Mouse (Mus musculus) splenic B cell, adult 2 months (primary cell): Measurements from ENCODE around the gene Tmem30a.
A peak's percentile ranks its signal among the peaks of the same experiment; 100 is the strongest.

Experiments used
- DNase-seq: peaks from one replicate; pipeline ENCODE4 v3.0.0-alpha.2; 2011; ENCODE audit warnings: low read depth, low spot score
- H3K27me3 ChIP-seq: 2 replicates; pipeline ENCODE4 v1.6.1; 2012; ENCODE audit warnings: mild to moderate bottlenecking, low read length, moderate library complexity, mixed read lengths; ENCODE audit not compliant: control insufficient read depth, poor library complexity, insufficient read depth, severe bottlenecking
- H3K36me3 ChIP-seq: 2 replicates; pipeline ENCODE4 v1.6.1; 2012; ENCODE audit warnings: mild to moderate bottlenecking, low read length, moderate library complexity, mixed read lengths; ENCODE audit not compliant: control insufficient read depth, poor library complexity, insufficient read depth, severe bottlenecking

The Tmem30a gene

DNA sequence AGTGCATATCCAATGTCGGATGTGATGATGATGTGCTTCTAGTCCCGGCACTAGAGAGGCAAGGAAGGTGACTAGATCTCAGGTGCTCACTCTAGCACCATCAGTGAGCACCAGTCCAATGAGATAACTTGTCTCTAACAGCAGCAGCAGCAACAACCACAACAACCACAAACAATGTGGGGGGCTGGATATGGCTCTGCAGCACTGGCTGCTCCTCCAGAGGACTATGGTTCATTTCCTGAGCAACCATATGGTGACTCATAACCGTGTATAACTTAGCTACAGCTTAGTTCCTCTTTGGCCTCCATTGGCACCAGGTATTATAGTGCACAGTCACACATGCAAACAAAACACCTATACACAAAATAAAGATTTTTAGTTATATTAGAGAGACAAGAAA is 17.2 kb upstream of the Tmem30a start:
- DNase-seq, result peak; percentile 18
- H3K36me3 ChIP-seq, result no peaks in the 10 kb centered on the region
- no peaks in the 10 kb centered on the region for H3K27me3 ChIP-seq

GRCm38 (mm10) chr9:79809411-79809810 is 16.1 kb upstream of the Tmem30a start:
- Histone ChIP-seq H3K27me3 (no peaks in the 10 kb centered on the region), H3K36me3 (no peaks in the 10 kb centered on the region)
- no peak for DNase-seq

DNA sequence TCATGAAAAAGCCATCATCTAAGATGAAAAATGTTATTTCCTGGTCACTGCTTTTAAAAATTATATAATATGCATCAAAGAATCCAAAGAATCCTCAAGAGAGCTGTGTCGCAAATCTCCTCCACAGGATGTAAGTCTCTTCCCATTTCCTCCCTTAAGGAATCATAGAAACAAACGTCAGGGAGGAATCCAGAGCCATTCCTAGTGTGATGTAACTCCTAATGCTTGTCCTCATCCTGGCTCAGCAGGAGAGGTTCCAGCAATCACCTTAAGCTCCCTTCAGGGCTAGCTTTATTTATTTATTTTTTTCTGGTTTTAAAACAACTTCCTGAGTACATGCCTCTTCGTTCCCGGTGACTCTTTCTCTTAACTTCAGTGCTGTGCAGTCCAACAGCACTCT is 13.9 kb upstream of the Tmem30a start:
- H3K27me3 ChIP-seq, result no peaks in the 10 kb centered on the region

DNA sequence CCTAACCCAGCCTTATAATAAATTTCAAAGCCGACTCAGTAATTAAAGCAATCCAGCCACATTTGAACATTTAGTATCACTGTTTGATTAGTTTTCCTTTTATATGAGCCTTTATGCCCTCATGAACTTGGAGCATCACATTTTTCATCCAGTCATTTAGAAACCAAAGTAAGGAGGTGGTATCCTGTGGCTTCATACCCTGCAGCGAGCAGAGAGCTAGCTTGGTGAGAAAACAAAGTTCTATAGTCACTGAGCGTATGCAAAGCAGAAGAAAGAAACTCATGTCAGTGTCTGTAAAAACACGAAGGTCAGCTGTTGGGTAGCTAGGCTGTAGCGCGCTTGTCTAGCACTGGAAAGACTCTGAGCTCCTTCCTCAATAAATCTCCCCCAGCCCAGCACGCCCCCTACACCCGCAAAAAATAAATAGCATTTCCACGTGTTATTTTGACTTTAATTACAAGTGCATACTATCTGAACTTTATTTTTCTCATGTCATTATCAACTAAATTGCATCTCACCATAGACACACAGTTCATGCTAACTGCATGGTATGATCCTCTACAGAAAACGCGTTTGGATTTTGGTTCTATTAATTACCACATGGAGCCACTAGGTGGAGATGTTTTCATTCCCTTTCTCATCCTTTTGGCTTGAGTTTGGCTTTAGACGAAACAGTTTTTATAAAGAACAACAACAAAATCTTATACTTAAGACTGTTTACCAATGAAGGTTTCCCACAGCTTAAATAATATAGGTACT is 13.2 kb upstream of the Tmem30a start:
- peak; percentile 67 for DNase-seq
- Histone ChIP-seq H3K27me3 (no peaks in the 10 kb centered on the region), H3K36me3 (no peaks in the 10 kb centered on the region)

More for the DNA sequence above, 13.9 kb upstream of the Tmem30a start:
- H3K36me3 ChIP-seq, result no peaks in the 10 kb centered on the region
- DNase-seq, result no peak

DNA sequence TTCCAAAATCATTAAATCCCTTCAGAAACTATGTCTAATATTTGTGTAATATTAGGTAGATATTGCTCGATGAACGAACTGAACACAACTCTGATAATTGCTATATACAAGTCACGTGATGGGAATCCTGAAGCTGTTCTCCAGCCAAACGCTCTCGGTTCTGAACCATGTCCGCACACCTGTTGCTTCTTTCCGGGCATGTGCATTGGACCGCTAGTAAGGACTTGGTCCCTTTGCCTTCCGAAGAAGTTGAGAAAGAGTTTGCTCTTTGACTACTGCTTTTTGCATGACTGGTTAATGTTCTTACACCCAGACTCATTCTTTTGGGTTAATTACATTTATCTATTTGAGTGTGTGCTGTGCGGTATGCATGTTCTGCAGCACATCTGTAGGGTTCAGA is 12.1 kb upstream of the Tmem30a start:
- Histone ChIP-seq H3K36me3 (no peaks in the 10 kb centered on the region), H3K27me3 (no peaks in the 10 kb centered on the region)
- no peak for DNase-seq

DNA sequence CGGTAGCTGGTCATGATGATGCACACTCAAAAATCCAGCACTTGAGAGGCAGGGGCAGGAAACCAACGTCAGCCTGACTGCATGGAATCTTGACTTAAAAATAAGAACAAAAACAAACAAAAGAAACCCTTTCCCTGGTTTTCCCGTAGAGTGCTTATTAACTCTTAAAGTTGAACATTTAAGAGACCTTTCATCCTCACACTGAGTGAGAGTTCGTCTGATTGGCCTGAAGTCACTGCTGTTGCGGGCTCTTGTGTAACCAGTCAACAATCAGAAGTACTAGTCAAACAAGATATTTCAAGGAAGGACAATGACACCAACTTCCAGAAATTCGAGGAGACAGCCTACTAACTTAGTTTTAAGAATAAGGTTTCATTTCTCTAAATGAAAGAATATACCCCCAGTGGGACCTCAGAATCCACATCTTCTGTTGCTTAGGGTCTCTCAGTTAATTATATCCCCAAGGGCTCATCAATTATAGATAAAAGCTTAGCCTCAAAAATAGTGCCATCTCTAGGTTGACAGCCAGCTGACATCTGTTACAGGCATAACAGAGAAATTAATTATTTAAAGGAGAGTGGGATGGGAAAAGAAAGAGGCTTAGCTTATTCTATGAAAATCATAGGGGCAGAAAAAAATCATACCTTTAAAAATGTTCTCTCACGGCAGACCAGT is 3.3 kb upstream of the Tmem30a start:
- H3K27me3 ChIP-seq, result no peaks in the 10 kb centered on the region
- H3K36me3 ChIP-seq, result no peaks in the 10 kb centered on the region
- no peak for DNase-seq

DNA sequence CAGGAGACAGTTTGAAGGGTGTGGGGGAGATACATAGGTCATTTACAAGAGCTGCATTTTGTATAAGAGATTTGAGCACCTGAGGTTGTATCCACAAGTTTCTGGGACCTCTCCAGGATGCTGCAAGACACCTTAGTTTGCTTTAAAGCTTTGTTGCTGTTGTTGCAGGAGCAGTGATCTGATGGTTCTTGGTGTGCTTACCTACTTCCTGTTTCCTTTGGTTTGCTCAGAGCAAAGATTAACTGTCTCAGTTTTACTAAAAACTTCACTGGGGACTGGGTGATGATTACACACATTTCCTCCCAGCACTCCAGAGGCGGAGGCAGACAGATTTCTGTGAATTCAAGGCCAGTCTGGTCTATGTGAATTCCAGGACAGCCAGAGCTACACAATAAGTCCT is 1.8 kb upstream of the Tmem30a start:
- H3K36me3 ChIP-seq, result no peaks in the 10 kb centered on the region
- H3K27me3 ChIP-seq, result no peaks in the 10 kb centered on the region
- peak; percentile 26 for DNase-seq

- H3K27me3 ChIP-seq, result no peaks in the 10 kb centered on the region
- DNase-seq, result no peak
Measured at GRCm38 (mm10) chr9:79785794-79786085, 7.6 kb downstream of the Tmem30a start.

DNA sequence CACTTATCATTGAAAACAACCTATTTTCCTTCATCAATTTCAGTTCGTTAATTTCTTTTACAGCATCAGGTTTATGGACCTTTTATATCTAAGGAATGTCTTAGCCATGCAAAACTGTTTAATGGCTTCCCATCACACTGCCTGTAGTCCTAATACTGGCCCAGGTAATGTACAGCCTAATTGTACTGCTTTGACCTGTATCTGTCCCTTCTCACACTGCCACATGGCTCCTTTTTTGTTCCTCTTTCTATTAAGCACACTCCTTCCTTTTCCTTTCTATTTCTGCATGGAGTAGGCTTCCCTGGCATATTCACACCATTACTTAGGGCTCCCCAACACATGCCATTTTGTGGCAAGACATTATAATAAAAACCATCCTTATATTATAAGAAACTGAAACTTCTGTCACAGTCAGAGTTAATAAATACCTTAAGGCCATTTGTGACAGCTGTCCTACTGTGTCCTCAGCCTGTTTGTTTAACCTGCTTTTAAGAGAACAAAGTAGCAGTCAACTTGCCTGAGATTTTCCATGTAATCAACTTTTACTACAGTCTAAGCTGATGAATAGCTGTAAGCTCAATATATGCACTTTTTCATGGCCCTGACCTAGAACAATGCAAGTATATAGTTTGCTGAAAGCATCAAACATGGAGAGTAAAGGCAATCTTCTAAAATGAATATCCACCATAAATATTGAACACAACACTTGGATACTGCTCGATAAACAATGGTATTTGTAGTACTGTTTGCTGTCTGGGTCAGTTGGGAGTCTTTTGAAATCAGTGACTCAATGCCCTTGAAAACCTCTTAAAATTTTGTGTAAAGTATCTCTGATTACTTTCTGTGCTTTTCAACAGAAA is 8.1 kb downstream of the Tmem30a start:
- Histone ChIP-seq H3K27me3 (no peaks in the 10 kb centered on the region), H3K36me3 (no peaks in the 10 kb centered on the region)
- DNase-seq, result no peak

More at GRCm38 (mm10) chr9:79785794-79786085, 7.6 kb downstream of the Tmem30a start:
- no peaks in the 10 kb centered on the region for H3K36me3 ChIP-seq

- H3K36me3 ChIP-seq, result no peaks in the 10 kb centered on the region
- no peaks in the 10 kb centered on the region for H3K27me3 ChIP-seq
- no peak for DNase-seq
Measured at GRCm38 (mm10) chr9:79784439-79784838, 8.9 kb downstream of the Tmem30a start.

DNA sequence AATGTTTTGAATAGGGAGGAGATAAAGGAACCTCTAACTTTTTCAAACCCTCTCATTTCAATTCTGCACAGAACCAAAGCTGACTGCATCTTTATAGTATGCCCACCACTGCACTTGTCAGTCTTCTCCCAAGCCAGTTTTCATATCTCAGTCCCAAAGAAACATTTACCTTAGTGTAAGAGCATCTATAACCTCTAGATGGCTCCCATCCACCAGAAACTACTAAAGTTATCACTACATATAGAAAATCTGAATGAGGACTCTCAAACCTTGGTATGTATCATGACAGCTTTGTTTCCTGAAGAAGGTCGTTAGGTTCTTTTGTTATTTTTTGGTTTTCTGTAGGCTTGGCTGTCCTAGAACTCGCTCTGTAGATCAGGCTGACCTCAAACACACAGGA is 14.0 kb downstream of the Tmem30a start:
- Histone ChIP-seq H3K27me3 (no peaks in the 10 kb centered on the region), H3K36me3 (no peaks in the 10 kb centered on the region)
- DNase-seq, result peak; percentile 58

DNA sequence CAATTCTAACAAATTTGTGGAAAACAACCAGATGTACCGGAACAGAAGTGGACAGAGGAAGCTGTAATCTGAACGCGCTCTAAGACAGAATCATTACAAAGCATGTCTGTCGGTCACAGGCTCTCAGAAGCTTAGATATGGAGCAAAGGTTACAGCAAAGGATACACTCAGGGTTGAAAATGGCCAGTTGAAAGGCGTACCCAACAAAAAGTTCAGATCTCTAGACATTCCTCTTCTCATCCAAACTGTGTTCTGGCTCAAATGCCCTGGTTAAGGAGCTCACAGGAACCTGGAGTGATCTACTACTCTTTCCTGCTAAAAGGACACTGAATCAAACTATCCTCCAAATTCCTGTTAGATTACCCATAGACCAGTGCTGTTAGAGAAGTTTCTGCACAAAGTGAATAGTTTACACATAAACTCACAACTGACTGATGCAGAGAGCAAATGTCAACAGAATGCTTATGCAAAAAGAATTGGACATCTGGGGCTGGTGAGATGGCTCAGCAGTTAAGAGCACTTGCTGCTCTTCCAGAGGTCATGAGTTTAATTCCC is 26.2 kb downstream of the Tmem30a start:
- DNase-seq, result no peak
- Histone ChIP-seq H3K27me3 (no peaks in the 10 kb centered on the region), H3K36me3 (no peaks in the 10 kb centered on the region)

DNA sequence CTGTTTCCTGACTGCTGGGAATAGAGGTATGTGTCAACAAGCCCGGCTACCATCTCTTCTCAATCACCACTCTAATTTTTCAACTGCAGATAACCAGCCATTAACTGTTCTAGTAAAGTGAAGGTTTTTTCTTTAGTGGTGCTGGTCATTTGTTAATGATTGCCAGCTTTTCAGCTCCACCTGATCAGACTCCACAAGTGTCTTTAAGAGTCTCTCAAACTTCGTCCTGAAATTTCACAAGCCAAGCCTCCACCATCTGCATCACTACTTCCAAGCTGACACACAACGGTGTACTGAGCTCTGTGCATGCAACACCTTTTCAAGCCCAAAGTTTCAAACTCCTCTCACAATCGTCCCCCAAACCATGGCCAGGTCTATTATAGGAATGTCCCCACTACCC is 28.0 kb downstream of the Tmem30a start:
- H3K27me3 ChIP-seq, result no peaks in the 10 kb centered on the region
- H3K36me3 ChIP-seq, result no peaks in the 10 kb centered on the region
- no peak for DNase-seq

GRCm38 (mm10) chr9:79762519-79762918 is 30.8 kb downstream of the Tmem30a start:
- Histone ChIP-seq H3K27me3 (no peaks in the 10 kb centered on the region), H3K36me3 (no peaks in the 10 kb centered on the region)
- no peak for DNase-seq

DNA sequence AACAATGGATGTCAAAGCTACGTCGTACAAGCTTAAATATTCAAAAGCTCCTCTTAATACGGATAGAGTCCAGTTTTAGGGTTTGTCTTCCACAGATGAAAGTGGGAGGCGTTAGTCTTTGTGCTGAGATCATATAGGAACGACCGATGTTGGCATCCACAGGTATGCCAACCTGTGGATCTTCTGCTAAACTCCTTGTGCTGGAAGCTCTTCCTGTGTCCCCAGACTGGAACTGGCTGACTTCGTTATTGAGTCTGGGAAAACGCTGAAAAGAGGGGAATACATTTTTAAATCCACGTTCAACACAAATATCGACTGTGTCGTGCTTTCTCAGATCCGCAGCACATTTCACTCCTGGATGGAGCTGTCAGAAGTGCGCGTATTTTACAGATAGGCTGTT is 33.2 kb downstream of the Tmem30a start:
- Histone ChIP-seq H3K36me3 (no peaks in the 10 kb centered on the region), H3K27me3 (no peaks in the 10 kb centered on the region)
- DNase-seq, result no peak
